Mouse (Mus musculus): Measurements from ENCODE around the gene Trim65. TPM values are rescaled to one million over a fixed set of nuclear protein-coding genes. Genes with fewer than 3 reads are reported as not detected.

Trim65 gene
- polyA plus RNA-seq, 2 experiments = 0.83 to 1.4 TPM

DNA sequence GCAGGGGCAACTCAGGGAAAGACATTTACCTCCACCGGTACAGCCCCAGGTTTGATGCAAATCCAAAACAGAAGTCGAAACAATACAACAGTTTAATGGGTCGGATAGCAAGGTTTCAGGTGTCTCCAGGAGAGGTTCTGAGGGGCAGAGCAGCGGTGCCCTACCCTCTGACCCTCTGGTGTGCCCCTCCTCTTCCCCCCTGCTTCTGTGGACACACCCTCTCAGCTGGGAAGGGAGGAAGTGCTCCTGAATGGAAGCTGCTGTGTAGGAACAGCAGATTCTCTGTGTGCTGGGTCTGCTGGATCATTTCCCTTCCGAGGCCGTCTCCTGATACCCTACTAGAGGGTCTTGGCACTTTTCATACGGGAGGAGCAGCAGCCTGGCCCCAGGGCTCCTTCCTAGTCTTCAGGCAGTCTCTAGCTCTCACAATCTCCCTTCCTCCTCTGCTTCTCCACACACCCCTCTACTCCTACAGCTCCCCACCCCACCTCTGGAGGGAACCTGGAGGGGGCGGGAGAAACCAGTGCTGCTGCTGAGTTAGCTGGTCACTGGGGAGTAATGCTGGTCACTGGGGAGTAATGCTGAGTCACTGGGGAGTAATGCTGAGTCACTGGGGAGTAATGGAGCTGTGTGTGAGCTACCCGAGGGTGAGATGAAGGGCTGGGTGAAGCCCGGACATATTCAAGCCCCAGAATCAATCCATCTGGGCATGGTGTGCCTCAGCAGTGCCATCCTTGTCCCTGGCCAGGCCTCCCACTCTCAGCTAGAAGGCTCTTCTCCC lies 11.5 kb upstream of the Trim65 start:
- DNase-seq (ENCODE audit: low read depth in 3 of 3, low spot score in 3 of 3) (peak; percentile 77 to 80 (median 79)), ATAC-seq (ENCODE audit: insufficient read depth) (peak; percentile 55)
- 52% methylated on average over 10 of the region's 10 CpGs for WGBS (ENCODE audit: insufficient replicate concordance)
- no peaks in the 10 kb centered on the region for H3K9me3 ChIP-seq (ENCODE audit: control insufficient read depth, low read length)
- no peaks in the 10 kb centered on the region for H3K27me3 ChIP-seq (ENCODE audit: control insufficient read depth, insufficient read depth, low read length)
- H3K4me3 ChIP-seq (ENCODE audit: insufficient read depth in 1 of 2, low read depth in 2 of 2, low read length in 2 of 2) = no peak overlapping the region
- H3K4me1 ChIP-seq (replicated peaks; ENCODE audit: control insufficient read depth in 2 of 2, insufficient read depth in 2 of 2, low read length in 1 of 2) = peaks cover 33 to 34% of the 10 kb centered on the region in 2 experiments
- no peaks in the 10 kb centered on the region for H3K36me3 ChIP-seq (replicated peaks; ENCODE audit: control insufficient read depth, insufficient read depth, low read depth)
- peak overlapping the region; percentile 14 for H3K27ac ChIP-seq
- no peak overlapping the region for H3K4me2 ChIP-seq (ENCODE audit: low read depth)
- TF ChIP-seq EP300 (IDR thresholded peaks at IDR 0.05; ENCODE audit: low read depth) (0 out of 2 replicates have a peak, but pooled peaks have one; percentile 32), CTCF (IDR thresholded peaks at IDR 0.05; ENCODE audit: low read depth) (peak; percentile 18; the same call in 1 of the 2 replicates)
- peak overlapping the region; percentile 43; the same call in 1 of the 2 replicates for H3K9ac ChIP-seq (replicated peaks)

DNA sequence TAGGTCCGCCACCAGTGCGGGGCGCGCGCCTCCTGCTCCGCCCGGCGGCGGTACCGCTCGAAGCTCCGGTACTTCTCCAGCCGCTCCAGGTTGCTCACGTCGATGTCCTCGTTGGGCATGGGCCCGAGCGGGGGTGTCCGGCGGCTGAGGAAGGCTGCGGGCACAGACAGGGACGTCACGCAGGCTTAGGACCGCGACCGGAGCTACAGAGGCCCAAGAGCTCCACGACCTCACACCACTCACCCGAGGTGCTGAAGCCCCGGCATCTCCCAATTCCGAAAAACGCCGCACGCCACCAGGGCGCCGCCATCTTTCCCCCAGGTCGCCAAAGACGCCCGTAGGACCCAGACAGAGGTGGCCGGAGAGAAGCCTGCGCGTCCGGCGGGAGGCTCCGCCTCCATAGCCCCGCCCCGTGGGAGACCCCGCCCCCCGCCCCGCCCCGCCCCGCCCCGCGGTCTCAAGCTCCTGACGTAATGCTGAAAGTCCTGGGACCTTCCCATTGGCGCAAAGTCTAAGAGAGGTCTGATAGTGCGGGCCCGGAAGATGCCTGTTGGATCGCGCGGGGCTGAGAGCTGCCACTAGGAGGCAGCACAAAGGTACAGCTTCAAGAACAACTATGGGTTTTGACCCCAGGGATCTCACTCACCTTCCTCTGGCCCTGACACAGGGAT lies 7.7 kb upstream of the Trim65 start, which contains the start of gene Mrpl38:
TSS of gene Mrpl38 (minus strand) at position 401 of the 671 bp plus-strand sequence.
- Histone ChIP-seq H3K4me3 (ENCODE audit: insufficient read depth in 1 of 2, low read depth in 2 of 2, low read length in 2 of 2) (peak within 1 kb of the TSS; percentile 82 to 86), H3K4me1 (replicated peaks; ENCODE audit: control insufficient read depth in 2 of 2, insufficient read depth in 2 of 2, low read length in 1 of 2) (peaks cover 30% of the 10 kb centered on the region in 2 experiments), H3K4me2 (ENCODE audit: low read depth) (peak within 1 kb of the TSS; percentile 82), H3K36me3 (replicated peaks; ENCODE audit: control insufficient read depth, insufficient read depth, low read depth) (no peaks in the 10 kb centered on the region), H3K27ac (peak within 1 kb of the TSS; percentile 52), H3K9ac (replicated peaks) (peak within 1 kb of the TSS; percentile 82), H3K9me3 (ENCODE audit: control insufficient read depth, low read length) (no peaks in the 10 kb centered on the region), H3K27me3 (ENCODE audit: control insufficient read depth, insufficient read depth, low read length) (no peaks in the 10 kb centered on the region)
- under 1% methylated on average over 60 of the region's 60 CpGs for WGBS (ENCODE audit: insufficient replicate concordance)
- DNase-seq (ENCODE audit: low read depth in 3 of 3, low spot score in 3 of 3) = peak; percentile 96 to 97 (median 97)
- peak; percentile 93 for TF ChIP-seq CTCF (IDR thresholded peaks at IDR 0.05; ENCODE audit: low read depth)
- no peak for TF ChIP-seq EP300 (IDR thresholded peaks at IDR 0.05; ENCODE audit: low read depth)
- peak; percentile 90 for ATAC-seq (ENCODE audit: insufficient read depth)

DNA sequence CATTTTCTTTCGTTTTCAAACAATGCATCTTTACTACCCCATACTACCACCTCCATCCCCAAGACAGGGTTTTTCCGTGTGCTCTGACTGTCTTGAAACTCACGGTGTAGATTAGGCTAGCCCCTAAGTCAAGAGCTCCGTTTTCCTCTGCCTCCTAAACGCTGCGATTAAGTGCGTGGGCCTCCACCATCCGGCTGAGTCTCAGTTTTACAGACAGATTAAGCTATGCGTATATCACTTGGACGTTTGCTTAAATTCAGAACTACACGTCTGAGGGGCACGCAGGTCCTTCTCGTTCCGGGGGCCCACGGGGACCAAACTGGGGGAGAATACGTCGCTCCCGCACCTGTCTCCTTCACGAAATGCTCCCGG lies 7.2 kb upstream of the Trim65 start:
- Histone ChIP-seq H3K27me3 (ENCODE audit: control insufficient read depth, insufficient read depth, low read length) (no peaks in the 10 kb centered on the region), H3K27ac (peak overlapping the region; percentile 45), H3K4me1 (replicated peaks; ENCODE audit: control insufficient read depth in 2 of 2, insufficient read depth in 2 of 2, low read length in 1 of 2) (peaks cover 25% of the 10 kb centered on the region in 2 experiments), H3K36me3 (replicated peaks; ENCODE audit: control insufficient read depth, insufficient read depth, low read depth) (no peaks in the 10 kb centered on the region), H3K9me3 (ENCODE audit: control insufficient read depth, low read length) (no peaks in the 10 kb centered on the region), H3K4me3 (ENCODE audit: insufficient read depth in 1 of 2, low read depth in 2 of 2, low read length in 2 of 2) (peak overlapping the region; percentile 82 to 86), H3K4me2 (ENCODE audit: low read depth) (peak overlapping the region; percentile 82), H3K9ac (replicated peaks) (peak overlapping the region; percentile 82)
- TF ChIP-seq CTCF (IDR thresholded peaks at IDR 0.05; ENCODE audit: low read depth) (no peak), EP300 (IDR thresholded peaks at IDR 0.05; ENCODE audit: low read depth) (no peak)
- no peak for DNase-seq (ENCODE audit: low read depth in 3 of 3, low spot score in 3 of 3)
- under 1% methylated on average over 20 of the region's 20 CpGs for WGBS (ENCODE audit: insufficient replicate concordance)
- peak; percentile 1; the same call in 1 of the 2 replicates for ATAC-seq (ENCODE audit: insufficient read depth)

DNA sequence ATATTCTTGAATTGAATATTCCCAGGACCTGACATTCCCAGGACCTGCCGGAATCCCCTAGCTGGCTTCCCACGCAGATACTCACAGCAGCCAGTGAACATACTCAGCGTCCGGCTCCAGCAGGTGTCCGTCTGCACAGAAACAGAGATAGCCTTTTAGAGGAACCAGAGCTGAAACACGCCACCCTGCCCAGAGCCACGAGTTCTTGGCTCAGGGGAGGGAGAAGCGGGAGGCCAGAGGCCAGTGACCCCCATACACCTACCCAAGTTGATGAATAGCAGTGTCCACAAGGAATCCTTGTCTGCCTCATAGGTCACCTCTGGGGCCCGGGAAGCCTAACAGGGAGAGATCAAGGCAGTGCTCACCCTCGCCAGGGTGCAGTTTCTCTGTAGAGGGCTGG lies 3.2 kb upstream of the Trim65 start:
- Histone ChIP-seq H3K4me3 (ENCODE audit: insufficient read depth in 1 of 2, low read depth in 2 of 2, low read length in 2 of 2) (no peak overlapping the region), H3K9me3 (ENCODE audit: control insufficient read depth, low read length) (no peaks in the 10 kb centered on the region), H3K27ac (no peak overlapping the region), H3K9ac (replicated peaks) (no peak overlapping the region), H3K4me2 (ENCODE audit: low read depth) (no peak overlapping the region), H3K27me3 (ENCODE audit: control insufficient read depth, insufficient read depth, low read length) (no peaks in the 10 kb centered on the region), H3K36me3 (replicated peaks; ENCODE audit: control insufficient read depth, insufficient read depth, low read depth) (no peaks in the 10 kb centered on the region), H3K4me1 (replicated peaks; ENCODE audit: control insufficient read depth in 2 of 2, insufficient read depth in 2 of 2, low read length in 1 of 2) (peaks cover 7 to 13% of the 10 kb centered on the region in 2 experiments; a peak in 3 of 4 replicates)
- DNase-seq (ENCODE audit: low read depth in 3 of 3, low spot score in 3 of 3) = no peak
- 79% methylated on average over 10 of the region's 10 CpGs for WGBS (ENCODE audit: insufficient replicate concordance)
- ATAC-seq (ENCODE audit: insufficient read depth) = no peak
- no peak for TF ChIP-seq EP300 (IDR thresholded peaks at IDR 0.05; ENCODE audit: low read depth)

DNA sequence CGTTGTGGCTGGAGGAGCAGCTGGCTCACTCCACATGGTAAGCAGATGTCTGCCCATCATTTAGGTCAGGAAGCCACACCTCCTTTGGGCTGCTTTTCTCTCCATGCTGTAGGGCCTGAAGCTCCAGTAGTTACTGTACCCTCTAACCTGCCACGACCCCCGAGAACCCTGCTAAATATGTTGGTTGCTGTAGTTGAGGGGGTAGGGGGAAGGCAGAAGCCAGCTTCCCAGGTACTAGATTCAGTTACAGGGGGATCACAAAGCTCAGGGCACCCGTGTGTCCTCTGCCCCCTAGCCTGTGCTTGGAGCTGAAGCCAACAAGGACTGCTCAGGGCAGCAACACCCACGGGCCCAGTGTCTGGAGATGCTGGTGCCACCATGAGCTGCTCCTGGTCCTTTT lies 2.6 kb upstream of the Trim65 start:
- no peaks in the 10 kb centered on the region for H3K9me3 ChIP-seq (ENCODE audit: control insufficient read depth, low read length)
- H3K27me3 ChIP-seq (ENCODE audit: control insufficient read depth, insufficient read depth, low read length) = no peaks in the 10 kb centered on the region
- H3K27ac ChIP-seq = no peak overlapping the region
- H3K4me1 ChIP-seq (replicated peaks; ENCODE audit: control insufficient read depth in 2 of 2, insufficient read depth in 2 of 2, low read length in 1 of 2) = peaks cover 5 to 10% of the 10 kb centered on the region in 2 experiments; a peak in 2 of 4 replicates
- no peak overlapping the region for H3K4me3 ChIP-seq (ENCODE audit: insufficient read depth in 1 of 2, low read depth in 2 of 2, low read length in 2 of 2)
- H3K9ac ChIP-seq (replicated peaks) = no peak overlapping the region
- WGBS (ENCODE audit: insufficient replicate concordance) = 63% methylated on average over 5 of the region's 5 CpGs
- TF ChIP-seq CTCF (IDR thresholded peaks at IDR 0.05; ENCODE audit: low read depth) (no peak), EP300 (IDR thresholded peaks at IDR 0.05; ENCODE audit: low read depth) (no peak)
- no peaks in the 10 kb centered on the region for H3K36me3 ChIP-seq (replicated peaks; ENCODE audit: control insufficient read depth, insufficient read depth, low read depth)
- no peak for DNase-seq (ENCODE audit: low read depth in 3 of 3, low spot score in 3 of 3)
- no peak for ATAC-seq (ENCODE audit: insufficient read depth)
- no peak overlapping the region for H3K4me2 ChIP-seq (ENCODE audit: low read depth)
